Mouse (Mus musculus): ENCODE results near the gene Zmynd11.

Gene Zmynd11

DNA sequence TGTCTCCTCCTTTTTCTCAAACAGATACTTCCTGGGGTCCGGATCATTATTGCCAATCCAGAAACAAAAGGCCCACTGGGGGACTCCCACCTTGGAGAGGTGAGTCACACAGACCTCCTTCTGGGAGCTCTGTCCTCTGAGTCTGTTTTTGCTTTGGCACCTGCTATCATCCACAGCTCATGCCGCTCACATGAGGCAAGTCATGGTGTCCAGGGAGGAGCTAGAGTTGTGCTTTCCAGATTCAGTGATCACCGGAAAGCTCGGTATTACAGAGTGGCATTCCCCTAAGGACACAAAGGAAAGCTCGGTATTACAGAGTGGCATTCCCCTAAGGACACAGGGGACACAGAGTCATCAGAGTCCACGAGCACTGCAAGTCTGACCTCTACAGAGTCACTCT is 108.5 kb downstream of the Zmynd11 start:
- no peak for DNase-seq (ENCODE audit: low spot score in 2 of 2)

DNA sequence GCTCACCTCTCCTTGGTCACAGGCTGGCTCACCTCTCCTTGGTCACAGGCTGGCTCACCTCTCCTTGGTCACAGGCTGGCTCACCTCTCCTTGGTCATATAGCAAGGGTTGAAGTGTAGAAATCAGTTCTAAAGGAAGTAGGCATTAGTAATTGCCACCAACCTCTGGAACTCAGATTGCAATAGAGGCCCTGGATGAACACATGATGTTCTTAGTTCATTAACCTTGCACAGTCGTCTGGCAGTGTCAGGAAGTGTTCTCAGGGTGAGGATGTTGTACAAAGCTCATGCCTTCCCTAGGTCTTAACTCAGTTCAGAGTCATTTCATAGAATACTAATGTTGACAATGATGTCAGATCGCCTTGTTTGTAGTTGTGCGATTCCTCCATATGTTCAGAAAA is 112.1 kb downstream of the Zmynd11 start:
- no peak for DNase-seq (ENCODE audit: low spot score in 2 of 2)

- no peak for DNase-seq (ENCODE audit: low spot score in 2 of 2)
Observed at GRCm38 (mm10) chr13:9650580-9650979, 114.5 kb downstream of the Zmynd11 start.

GRCm38 (mm10) chr13:9649894-9650293 is 115.2 kb downstream of the Zmynd11 start:
- DNase-seq (ENCODE audit: low spot score in 2 of 2): no peak

DNA sequence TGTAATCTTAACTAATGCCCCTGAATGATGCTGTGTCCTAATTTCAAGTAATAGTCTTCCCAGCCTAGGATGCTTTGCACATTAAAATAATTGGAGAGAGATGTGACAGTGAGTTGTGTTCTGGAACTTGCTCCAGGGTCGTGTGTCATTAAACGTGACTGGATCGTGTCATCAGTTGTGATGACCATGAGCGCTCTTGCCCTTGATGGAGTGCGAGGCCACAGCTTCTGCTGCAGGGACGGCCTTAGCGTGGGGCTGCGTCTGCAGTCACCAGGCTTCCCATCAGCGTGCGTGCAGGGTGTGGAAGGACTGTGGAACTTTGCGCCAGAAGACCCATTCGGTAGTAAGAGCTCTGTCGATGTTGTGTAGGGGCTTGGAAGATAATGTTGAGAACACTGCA is 116.4 kb downstream of the Zmynd11 start:
- DNase-seq (ENCODE audit: low spot score in 2 of 2): no peak

GRCm38 (mm10) chr13:9637949-9638348 is 127.2 kb downstream of the Zmynd11 start:
- no peak for DNase-seq (ENCODE audit: low spot score in 2 of 2)

DNA sequence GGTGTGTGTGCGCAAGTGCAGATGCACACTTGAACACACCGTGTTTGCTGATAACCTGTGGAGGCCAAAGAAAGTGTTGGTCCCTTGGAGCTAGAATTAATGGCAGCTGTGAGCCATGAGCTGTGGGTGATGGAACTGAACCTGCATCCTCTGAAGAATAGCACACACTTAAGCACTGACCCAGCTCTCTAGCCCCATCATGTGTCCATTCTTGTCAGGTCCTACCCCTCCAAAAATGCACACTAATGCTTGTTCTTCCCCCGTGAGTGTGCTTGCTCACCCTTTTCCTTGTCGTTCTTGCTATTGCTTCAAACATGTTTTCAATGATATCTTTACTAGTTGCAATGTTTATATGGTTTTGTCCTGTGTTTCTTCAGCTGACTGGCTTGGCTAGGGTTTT is 128.6 kb downstream of the Zmynd11 start:
- peak in 1 of 2 experiments; percentile 14 for DNase-seq (ENCODE audit: low spot score in 2 of 2)

- DNase-seq (ENCODE audit: low spot score in 2 of 2): no peak
Observed at GRCm38 (mm10) chr13:9635951-9636350, 129.2 kb downstream of the Zmynd11 start.
